Mouse (Mus musculus) embryonic fibroblast, embryonic 13.5 days (primary cell): ENCODE results near the gene Zswim1.

Source experiments
- CTCF ChIP-seq: IDR thresholded peaks from 2 replicates; pipeline ENCODE4 v1.5.1; 2011; ENCODE audit warnings: mild to moderate bottlenecking, control low read depth, low read length, moderate library complexity, borderline replicate concordance; ENCODE audit not compliant: insufficient read depth
- POLR2A ChIP-seq: IDR thresholded peaks from 2 replicates; pipeline ENCODE4 v1.6.1; 2011; ENCODE audit warnings: low read depth, mild to moderate bottlenecking, control low read depth, low read length, moderate library complexity

DNA sequence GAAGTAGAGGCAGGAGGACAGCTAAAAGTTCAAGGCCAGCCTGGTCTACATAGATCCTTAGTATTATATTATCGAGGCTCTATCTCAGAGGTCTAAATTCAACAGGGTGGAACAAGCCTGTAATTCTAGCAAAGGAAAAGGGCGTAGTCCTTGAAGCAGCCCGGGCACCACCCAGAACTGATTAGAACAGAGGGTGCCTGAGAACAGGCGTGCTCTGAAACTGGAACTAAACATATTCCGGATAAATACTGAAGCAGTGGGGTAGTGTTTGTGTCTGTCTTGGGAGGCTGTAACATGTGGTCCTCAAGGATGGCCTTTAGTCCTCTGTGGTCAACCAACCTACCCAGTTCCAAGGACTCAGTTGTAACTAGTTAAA lies 48.5 kb upstream of the Zswim1 start:
- TF ChIP-seq POLR2A (no peak), CTCF (no peak)
